Mouse (Mus musculus) embryonic fibroblast, embryonic 13.5 days (primary cell): ENCODE results near the gene Rbm48.

Experiments
- CTCF ChIP-seq: IDR thresholded peaks from 2 replicates; pipeline ENCODE4 v1.5.1; 2011; ENCODE audit warnings: mild to moderate bottlenecking, control low read depth, low read length, moderate library complexity, borderline replicate concordance; ENCODE audit not compliant: insufficient read depth
- POLR2A ChIP-seq: IDR thresholded peaks from 2 replicates; pipeline ENCODE4 v1.6.1; 2011; ENCODE audit warnings: low read depth, mild to moderate bottlenecking, control low read depth, low read length, moderate library complexity

- TF ChIP-seq CTCF = no peak
- TF ChIP-seq POLR2A = no peak
Observed at GRCm38 (mm10) chr5:3546226-3546625, 50.2 kb downstream of the Rbm48 start.
